Mouse (Mus musculus) leukemia stem cell, adult 10-12 weeks (primary cell): ENCODE results near the gene Syne2. TPM values are rescaled to one million over a fixed set of nuclear protein-coding genes. Genes with fewer than 3 reads are reported as not detected.

Experiments
- polyA plus RNA-seq: library from polyadenylated mRNA; stranded (reverse); fragments of >175 nt; gene quantifications from 2 replicates; pipeline ENCODE4 v1.2.3, GENCODE M21; 2012; ENCODE audit warnings: low replicate concordance

The Syne2 gene
- 1.1 and 1.5 TPM in 2 replicates for polyA plus RNA-seq

DNA sequence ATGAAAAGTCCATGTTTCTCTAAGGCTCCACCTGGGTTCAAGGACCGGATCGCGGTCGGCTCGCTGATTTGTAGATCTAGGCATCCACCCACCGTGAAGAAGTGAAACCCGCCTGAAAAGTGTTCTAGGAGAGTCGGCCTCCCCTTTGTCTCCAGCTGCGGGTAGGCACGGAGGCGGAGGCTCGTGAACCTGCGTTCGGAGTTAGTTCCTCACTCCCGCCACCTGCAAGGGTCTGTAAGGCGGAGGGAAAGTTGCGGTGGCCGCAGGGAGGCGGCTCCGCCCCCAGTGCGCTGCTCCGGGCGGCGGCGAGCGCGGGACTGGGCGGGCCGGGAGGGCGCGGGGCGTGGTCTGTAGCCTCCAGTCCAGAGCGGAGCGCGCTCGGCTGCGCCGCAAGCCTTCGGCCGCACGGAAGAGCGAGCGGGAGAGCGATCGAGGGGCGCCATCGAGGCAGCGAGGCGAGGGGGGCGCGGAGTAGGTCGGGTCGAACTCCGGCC is at the start of gene Syne2:
Syne2 (plus strand) TSS at position 176 of the 494 bp plus-strand sequence.

Other genes with a start within 250 kb of the Syne2 start
- 69.9 and 79.4 TPM in 2 replicates for gene Ppp2r5e, start 221.9 kb upstream of the Syne2 start, polyA plus RNA-seq
- 2.0 and 5.7 TPM in 2 replicates for gene Wdr89, start 148.6 kb upstream of the Syne2 start, polyA plus RNA-seq
- gene Sgpp1, start 82.4 kb upstream of the Syne2 start, polyA plus RNA-seq: 14.2 and 32.4 TPM in 2 replicates